Mouse (Mus musculus) embryonic fibroblast, embryonic 13.5 days (primary cell): ENCODE data around the gene Cdh13.

Experiments used
- CTCF ChIP-seq: IDR thresholded peaks from 2 replicates; pipeline ENCODE4 v1.5.1; 2011; ENCODE audit warnings: mild to moderate bottlenecking, control low read depth, low read length, moderate library complexity, borderline replicate concordance; ENCODE audit not compliant: insufficient read depth
- POLR2A ChIP-seq: IDR thresholded peaks from 2 replicates; pipeline ENCODE4 v1.6.1; 2011; ENCODE audit warnings: low read depth, mild to moderate bottlenecking, control low read depth, low read length, moderate library complexity

DNA sequence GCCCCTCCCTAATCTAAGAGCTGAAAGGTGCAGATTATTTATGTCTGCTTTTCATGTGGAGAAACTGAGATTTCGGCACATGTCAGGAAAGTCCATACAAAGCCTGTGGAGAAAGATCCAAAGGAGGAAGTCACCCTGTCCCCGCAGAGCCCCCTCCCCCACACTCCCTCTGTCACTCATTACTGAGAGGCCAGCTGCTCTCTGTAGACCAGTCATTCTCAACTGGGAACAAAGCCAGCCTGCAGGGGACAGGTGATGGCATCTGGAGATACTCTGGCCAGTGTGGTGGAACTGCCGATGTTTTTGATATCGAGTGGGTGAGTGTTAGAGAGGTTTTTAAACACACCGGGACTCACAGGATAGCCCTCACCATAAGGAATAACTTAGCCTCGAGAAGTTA is 582.8 kb downstream of the Cdh13 start:
- no peak for TF ChIP-seq POLR2A
- no peak for TF ChIP-seq CTCF
